Mouse (Mus musculus): ENCODE data around the gene Glt28d2. TPM values are rescaled to one million over a fixed set of nuclear protein-coding genes. Genes with fewer than 3 reads are reported as not detected.
A peak's percentile ranks its signal among the peaks of the same experiment; 100 is the strongest.

Glt28d2 gene
- polyA plus RNA-seq, 1 experiment from 2014 or later, result 0.08 TPM

GRCm38 (mm10) chr3:85888221-85888671 is 930 bp upstream of the Glt28d2 start:
- H3K36me3 ChIP-seq (ENCODE audit: control insufficient read depth, insufficient read depth, low read length), result no peaks in the 10 kb centered on the region
- H3K9me3 ChIP-seq (ENCODE audit: control insufficient read depth, low read length), result no peaks in the 10 kb centered on the region
- WGBS, result 6% methylated on average over 11 of the region's 11 CpGs
- H3K27me3 ChIP-seq (replicated peaks; ENCODE audit: control insufficient read depth, insufficient read depth, low read length), result peaks cover 31% of the 10 kb centered on the region
- H3K4me1 ChIP-seq (replicated peaks; ENCODE audit: control insufficient read depth, insufficient read depth, low read length), result peaks cover 8% of the 10 kb centered on the region
- H3K4me3 ChIP-seq (ENCODE audit: low read depth, low read length), result peak overlapping the region; percentile 60
- no peak overlapping the region for H3K27ac ChIP-seq (ENCODE audit: low read depth, low read length)
- H3K4me2 ChIP-seq, result peak overlapping the region; percentile 99
- ATAC-seq (replicated peaks; ENCODE audit: low FRiP score) (no peak), DNase-seq (ENCODE audit: low spot score) (peak; percentile 39)
- H3K9ac ChIP-seq (ENCODE audit: low read depth, low read length), result no peak overlapping the region

- WGBS, result 3% methylated on average over 22 of the region's 22 CpGs
- Histone ChIP-seq H3K27me3 (replicated peaks; ENCODE audit: control insufficient read depth, insufficient read depth, low read length) (peaks cover 31% of the 10 kb centered on the region), H3K9me3 (ENCODE audit: control insufficient read depth, low read length) (no peaks in the 10 kb centered on the region), H3K36me3 (ENCODE audit: control insufficient read depth, insufficient read depth, low read length) (no peaks in the 10 kb centered on the region), H3K4me2 (peak overlapping the region; percentile 99), H3K4me1 (replicated peaks; ENCODE audit: control insufficient read depth, insufficient read depth, low read length) (peaks cover 8% of the 10 kb centered on the region), H3K9ac (ENCODE audit: low read depth, low read length) (peak overlapping the region; percentile 66), H3K4me3 (ENCODE audit: low read depth, low read length) (peak overlapping the region; percentile 60), H3K27ac (ENCODE audit: low read depth, low read length) (no peak overlapping the region; the same call in 1 of the 2 replicates)
- no peak for DNase-seq (ENCODE audit: low spot score)
- peak; percentile 6; the same call in 1 of the 2 replicates for ATAC-seq (replicated peaks; ENCODE audit: low FRiP score)
Observed at GRCm38 (mm10) chr3:85886636-85887238, 579 bp downstream of the Glt28d2 start.

GRCm38 (mm10) chr3:85885906-85886305 is 1.4 kb downstream of the Glt28d2 start:
- H3K36me3 ChIP-seq (ENCODE audit: control insufficient read depth, insufficient read depth, low read length), result no peaks in the 10 kb centered on the region
- 54% methylated on average over 1 of the region's 1 CpGs for WGBS
- peaks cover 8% of the 10 kb centered on the region for H3K4me1 ChIP-seq (replicated peaks; ENCODE audit: control insufficient read depth, insufficient read depth, low read length)
- H3K4me2 ChIP-seq, result no peak overlapping the region
- H3K27me3 ChIP-seq (replicated peaks; ENCODE audit: control insufficient read depth, insufficient read depth, low read length), result peaks cover 31% of the 10 kb centered on the region
- H3K9ac ChIP-seq (ENCODE audit: low read depth, low read length), result no peak overlapping the region
- no peaks in the 10 kb centered on the region for H3K9me3 ChIP-seq (ENCODE audit: control insufficient read depth, low read length)
- DNase-seq (ENCODE audit: low spot score) (no peak), ATAC-seq (replicated peaks; ENCODE audit: low FRiP score) (no peak)
- H3K4me3 ChIP-seq (ENCODE audit: low read depth, low read length), result no peak overlapping the region
- H3K27ac ChIP-seq (ENCODE audit: low read depth, low read length), result no peak overlapping the region

DNA sequence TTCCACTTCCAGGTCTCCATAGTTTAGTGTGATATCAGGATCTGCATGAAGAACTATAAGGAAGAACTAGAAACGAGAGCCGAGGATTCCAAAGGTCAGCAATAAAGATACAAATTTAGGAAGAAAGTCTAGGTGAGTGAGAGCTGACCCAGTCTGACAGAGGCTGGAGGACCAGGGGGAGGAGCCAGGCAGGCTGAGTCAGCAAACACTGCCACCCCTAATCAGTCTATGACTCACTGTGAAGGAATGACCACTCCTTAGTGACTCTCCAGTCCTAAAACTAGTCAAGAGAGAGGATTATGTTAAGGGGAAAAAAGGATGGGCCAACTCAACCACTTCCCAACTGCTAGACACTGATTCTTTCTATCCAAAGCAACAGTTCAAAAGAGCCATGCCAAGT is 6.6 kb downstream of the Glt28d2 start:
- 75% methylated on average over 2 of the region's 2 CpGs for WGBS
- no peak overlapping the region for H3K27ac ChIP-seq (ENCODE audit: low read depth, low read length)
- H3K36me3 ChIP-seq (ENCODE audit: control insufficient read depth, insufficient read depth, low read length), result no peaks in the 10 kb centered on the region
- H3K4me3 ChIP-seq (ENCODE audit: low read depth, low read length), result no peak overlapping the region
- no peaks in the 10 kb centered on the region for H3K4me1 ChIP-seq (replicated peaks; ENCODE audit: control insufficient read depth, insufficient read depth, low read length)
- DNase-seq (ENCODE audit: low spot score) (no peak), ATAC-seq (replicated peaks; ENCODE audit: low FRiP score) (no peak)
- H3K27me3 ChIP-seq (replicated peaks; ENCODE audit: control insufficient read depth, insufficient read depth, low read length), result peaks cover 6% of the 10 kb centered on the region
- H3K4me2 ChIP-seq, result no peak overlapping the region
- H3K9me3 ChIP-seq (ENCODE audit: control insufficient read depth, low read length), result no peaks in the 10 kb centered on the region
- no peak overlapping the region for H3K9ac ChIP-seq (ENCODE audit: low read depth, low read length)

DNA sequence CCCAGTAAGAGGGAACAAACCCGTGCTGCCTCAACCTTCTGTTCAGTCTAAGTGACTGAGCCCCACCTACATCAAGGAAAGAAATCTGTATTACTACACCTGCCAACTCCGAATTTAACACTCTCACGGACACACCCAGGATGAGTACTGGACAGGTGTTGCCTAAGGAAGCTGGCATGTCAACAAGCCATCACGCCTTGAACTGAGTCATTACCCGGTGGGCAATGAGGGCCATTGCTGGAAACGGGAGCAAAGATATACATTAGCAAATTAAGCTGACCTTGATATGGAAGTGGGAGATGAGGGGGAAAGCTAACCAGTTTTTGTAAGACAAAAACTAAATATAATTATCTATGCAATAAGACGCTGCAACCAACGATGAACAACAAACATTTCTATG is 7.2 kb downstream of the Glt28d2 start:
- ATAC-seq (replicated peaks; ENCODE audit: low FRiP score) (no peak), DNase-seq (ENCODE audit: low spot score) (no peak)
- no peak overlapping the region for H3K27ac ChIP-seq (ENCODE audit: low read depth, low read length)
- H3K36me3 ChIP-seq (ENCODE audit: control insufficient read depth, insufficient read depth, low read length), result no peaks in the 10 kb centered on the region
- H3K4me3 ChIP-seq (ENCODE audit: low read depth, low read length), result no peak overlapping the region
- no peaks in the 10 kb centered on the region for H3K9me3 ChIP-seq (ENCODE audit: control insufficient read depth, low read length)
- H3K9ac ChIP-seq (ENCODE audit: low read depth, low read length), result no peak overlapping the region
- peaks cover 3% of the 10 kb centered on the region; the same call in 1 of the 2 replicates for H3K27me3 ChIP-seq (replicated peaks; ENCODE audit: control insufficient read depth, insufficient read depth, low read length)
- 80% methylated on average over 8 of the region's 8 CpGs for WGBS
- no peaks in the 10 kb centered on the region for H3K4me1 ChIP-seq (replicated peaks; ENCODE audit: control insufficient read depth, insufficient read depth, low read length)
- H3K4me2 ChIP-seq, result no peak overlapping the region

- Histone ChIP-seq H3K9ac (ENCODE audit: low read depth, low read length) (no peak overlapping the region), H3K9me3 (ENCODE audit: control insufficient read depth, low read length) (no peaks in the 10 kb centered on the region), H3K27ac (ENCODE audit: low read depth, low read length) (no peak overlapping the region), H3K4me2 (no peak overlapping the region), H3K27me3 (replicated peaks; ENCODE audit: control insufficient read depth, insufficient read depth, low read length) (no peaks in the 10 kb centered on the region), H3K4me3 (ENCODE audit: low read depth, low read length) (no peak overlapping the region), H3K36me3 (ENCODE audit: control insufficient read depth, insufficient read depth, low read length) (no peaks in the 10 kb centered on the region), H3K4me1 (replicated peaks; ENCODE audit: control insufficient read depth, insufficient read depth, low read length) (no peaks in the 10 kb centered on the region)
- ATAC-seq (replicated peaks; ENCODE audit: low FRiP score) (no peak), DNase-seq (ENCODE audit: low spot score) (no peak)
- 73% methylated on average over 5 of the region's 5 CpGs for WGBS
Observed at GRCm38 (mm10) chr3:85878911-85879310, 8.4 kb downstream of the Glt28d2 start.

- no peak overlapping the region for H3K4me3 ChIP-seq (ENCODE audit: low read depth, low read length)
- no peak overlapping the region for H3K27ac ChIP-seq (ENCODE audit: low read depth, low read length)
- ATAC-seq (replicated peaks; ENCODE audit: low FRiP score) (no peak), DNase-seq (ENCODE audit: low spot score) (no peak)
- H3K27me3 ChIP-seq (replicated peaks; ENCODE audit: control insufficient read depth, insufficient read depth, low read length), result no peaks in the 10 kb centered on the region
- no peak overlapping the region for H3K9ac ChIP-seq (ENCODE audit: low read depth, low read length)
- no peak overlapping the region for H3K4me2 ChIP-seq
- 44% methylated on average over 3 of the region's 3 CpGs for WGBS
- H3K36me3 ChIP-seq (ENCODE audit: control insufficient read depth, insufficient read depth, low read length), result no peaks in the 10 kb centered on the region
- no peaks in the 10 kb centered on the region for H3K4me1 ChIP-seq (replicated peaks; ENCODE audit: control insufficient read depth, insufficient read depth, low read length)
- no peaks in the 10 kb centered on the region for H3K9me3 ChIP-seq (ENCODE audit: control insufficient read depth, low read length)
Observed at GRCm38 (mm10) chr3:85863996-85864395, 23.3 kb downstream of the Glt28d2 start.

GRCm38 (mm10) chr3:85862886-85863285 is 24.4 kb downstream of the Glt28d2 start:
- Histone ChIP-seq H3K4me3 (ENCODE audit: low read depth, low read length) (no peak overlapping the region), H3K9me3 (ENCODE audit: control insufficient read depth, low read length) (no peaks in the 10 kb centered on the region), H3K9ac (ENCODE audit: low read depth, low read length) (no peak overlapping the region), H3K27me3 (replicated peaks; ENCODE audit: control insufficient read depth, insufficient read depth, low read length) (no peaks in the 10 kb centered on the region), H3K36me3 (ENCODE audit: control insufficient read depth, insufficient read depth, low read length) (no peaks in the 10 kb centered on the region), H3K4me1 (replicated peaks; ENCODE audit: control insufficient read depth, insufficient read depth, low read length) (peaks cover 3% of the 10 kb centered on the region), H3K27ac (ENCODE audit: low read depth, low read length) (no peak overlapping the region), H3K4me2 (no peak overlapping the region)
- 84% methylated on average over 2 of the region's 2 CpGs for WGBS
- DNase-seq (ENCODE audit: low spot score) (no peak), ATAC-seq (replicated peaks; ENCODE audit: low FRiP score) (no peak)

DNA sequence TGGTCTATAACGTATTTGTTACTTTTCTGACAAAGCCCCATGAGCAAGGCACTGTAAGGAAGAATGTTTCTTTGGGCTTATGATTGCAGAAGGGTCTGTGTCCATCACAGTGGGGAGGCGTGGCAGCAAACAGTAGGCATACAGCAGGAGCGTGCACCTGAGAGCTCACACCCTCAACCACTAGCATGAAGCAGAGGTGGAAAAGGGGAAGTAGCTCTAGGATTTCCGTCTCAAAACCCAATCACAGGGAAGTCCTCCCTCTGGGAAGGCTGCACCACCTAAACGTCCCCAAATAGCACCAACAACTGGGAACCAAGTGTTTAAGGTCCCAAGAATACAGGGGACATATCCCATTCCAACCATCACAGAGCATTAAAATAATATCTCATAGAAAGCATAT is 26.3 kb downstream of the Glt28d2 start:
- 60% methylated on average over 5 of the region's 5 CpGs for WGBS
- Histone ChIP-seq H3K4me2 (no peak overlapping the region), H3K27ac (ENCODE audit: low read depth, low read length) (no peak overlapping the region), H3K27me3 (replicated peaks; ENCODE audit: control insufficient read depth, insufficient read depth, low read length) (no peaks in the 10 kb centered on the region), H3K4me1 (replicated peaks; ENCODE audit: control insufficient read depth, insufficient read depth, low read length) (peaks cover 11% of the 10 kb centered on the region), H3K36me3 (ENCODE audit: control insufficient read depth, insufficient read depth, low read length) (no peaks in the 10 kb centered on the region), H3K4me3 (ENCODE audit: low read depth, low read length) (no peak overlapping the region), H3K9me3 (ENCODE audit: control insufficient read depth, low read length) (no peaks in the 10 kb centered on the region), H3K9ac (ENCODE audit: low read depth, low read length) (no peak overlapping the region)
- ATAC-seq (replicated peaks; ENCODE audit: low FRiP score), result no peak
- DNase-seq (ENCODE audit: low spot score), result no peak

Data from liver, embryonic 11.5 days (tissue).